Mouse (Mus musculus): Measurements from ENCODE around the gene Gabpa.

GRCm38 (mm10) chr16:84802217-84802616 lies 32.5 kb upstream of the Gabpa start:
- TF ChIP-seq CTCF (IDR thresholded peaks at IDR 0.05) (no peak), EP300 (IDR thresholded peaks at IDR 0.05) (no peak; the same call in 1 of the 2 replicates)
